Mouse (Mus musculus) neural tube, postnatal 0 days (tissue): ENCODE data around the gene Daw1. TPM values are rescaled to one million over a fixed set of nuclear protein-coding genes. Genes with fewer than 3 reads are reported as not detected.

Experiments used
- polyA plus RNA-seq: library from polyadenylated mRNA; unstranded; fragments of >200 nt; fragmentation: Nextera tagmentation; extraction: Ambion mirVana; gene quantifications from 2 replicates; pipeline ENCODE4 v1.2.1, GENCODE M21; 2015

Gene Daw1
- 1.6 and 1.7 TPM in 2 replicates for polyA plus RNA-seq

GRCm38 (mm10) chr1:83159603-83160002, at the start of gene Daw1:
TSS of gene Daw1 (plus strand) at chr1:83159752.

GRCm38 (mm10) chr1:83116447-83117137, 43.0 kb upstream of the Daw1 start, which contains the start of gene Ccl20:
TSS of gene Ccl20 (plus strand) at chr1:83116766.

Other genes with a start within 250 kb of the Daw1 start
- not detected in 2 replicates for gene A030005L19Rik, start 246.4 kb upstream of the Daw1 start, polyA plus RNA-seq
- gene A030014E15Rik, start 234.8 kb upstream of the Daw1 start, polyA plus RNA-seq: not detected in 2 replicates
- not detected in 2 replicates for gene Gm6217, start 228.4 kb upstream of the Daw1 start, polyA plus RNA-seq
- not detected in 2 replicates for gene A030003K21Rik, start 216.4 kb upstream of the Daw1 start, polyA plus RNA-seq
- not detected in 2 replicates for gene Gm7544, start 203.7 kb upstream of the Daw1 start, polyA plus RNA-seq
- not detected in 2 replicates for gene Gm47955, start 199.5 kb upstream of the Daw1 start, polyA plus RNA-seq
- not detected in 2 replicates for gene Gm47959, start 159.2 kb upstream of the Daw1 start, polyA plus RNA-seq
- gene Slc19a3, start 121.3 kb upstream of the Daw1 start, polyA plus RNA-seq: 1.3 TPM in 2 replicates
- not detected in 2 replicates for gene Krtap28-10, start 117.3 kb upstream of the Daw1 start, polyA plus RNA-seq
- gene Gm47969, start 114.8 kb upstream of the Daw1 start, polyA plus RNA-seq: not detected in 2 replicates
- gene A030005K14Rik, start 100.4 kb upstream of the Daw1 start, polyA plus RNA-seq: not detected in 2 replicates
- not detected in 2 replicates for gene Krtap28-13, start 98.8 kb upstream of the Daw1 start, polyA plus RNA-seq
- not detected in 2 replicates for gene Ccl20, start 43.0 kb upstream of the Daw1 start, polyA plus RNA-seq
- gene Sphkap, start 248.4 kb downstream of the Daw1 start, polyA plus RNA-seq: 17.8 and 20.6 TPM in 2 replicates